Mouse (Mus musculus) bone marrow, adult 2 months (tissue): ENCODE results near the gene Kdelr3.

Experiments used
- CTCF ChIP-seq: fragments of 200-500 bp; IDR thresholded peaks from 2 replicates; pipeline ENCODE4 v1.5.1; 2011; ENCODE audit warnings: low read length, control low read depth; ENCODE audit not compliant: control insufficient read depth, insufficient read depth
- POLR2A ChIP-seq: fragments of 200-500 bp; IDR thresholded peaks from 2 replicates; pipeline ENCODE4 v1.6.1; 2011; ENCODE audit warnings: low read depth, mild to moderate bottlenecking, control low read depth, low read length, borderline replicate concordance; ENCODE audit not compliant: control insufficient read depth

- TF ChIP-seq POLR2A (no peak), CTCF (no peak)
Observed at GRCm38 (mm10) chr15:79504707-79505452, 11.3 kb upstream of the Kdelr3 start, which contains the start of gene Kcnj4.
